Mouse (Mus musculus) Patski (cell line): Measurements from ENCODE around the gene Blcap. TPM values are rescaled to one million over a fixed set of nuclear protein-coding genes. Genes with fewer than 3 reads are reported as not detected.
A peak's percentile ranks its signal among the peaks of the same experiment; 100 is the strongest.

Experiments used
- ATAC-seq: fragments of 100-300 bp; one replicate; pipeline ENCODE4 v1.8.0; 2021
- CTCF ChIA-PET: fragments of 350-600 bp; sonication (Branson Sonifier 250); formaldehyde crosslinking; loops from one replicate; lab custom pipeline; 2022; ENCODE audit warnings: inconsistent platforms; lab: Charles Lee
- POLR2A ChIA-PET: fragments of 350-600 bp; sonication (Branson Sonifier 250); formaldehyde crosslinking; loops from one replicate; lab custom pipeline; 2022; ENCODE audit warnings: antibody characterized with exemption, inconsistent platforms; lab: Charles Lee
- DNase-seq: peaks from one replicate; pipeline ENCODE4 v3.0.0-alpha.2; 2011; ENCODE audit warnings: low read depth, low spot score
- H3K27me3 ChIP-seq: fragments of 371-371 bp; one replicate; pipeline ENCODE4 v1.5.1; 2021
- CTCF ChIP-seq: fragments of 100-300 bp; IDR thresholded peaks from one replicate; pipeline ENCODE4 v1.5.1; 2021
- in situ Hi-C: fragments of 300-500 bp; cut with MboI; formaldehyde crosslinking; loops from 3 replicates; pipeline ENCODE4 v1.11.1; 2018; ENCODE audit warnings: low pct_unique_long_range_greater_than_20kb, mixed read lengths
- polyA plus RNA-seq: library from polyadenylated mRNA; unstranded; gene quantifications from one replicate; pipeline ENCODE4 v1.2.3, GENCODE M21; 2021

Gene Blcap
- polyA plus RNA-seq, 1 experiment from 2014 or later: 47.3 TPM

DNA sequence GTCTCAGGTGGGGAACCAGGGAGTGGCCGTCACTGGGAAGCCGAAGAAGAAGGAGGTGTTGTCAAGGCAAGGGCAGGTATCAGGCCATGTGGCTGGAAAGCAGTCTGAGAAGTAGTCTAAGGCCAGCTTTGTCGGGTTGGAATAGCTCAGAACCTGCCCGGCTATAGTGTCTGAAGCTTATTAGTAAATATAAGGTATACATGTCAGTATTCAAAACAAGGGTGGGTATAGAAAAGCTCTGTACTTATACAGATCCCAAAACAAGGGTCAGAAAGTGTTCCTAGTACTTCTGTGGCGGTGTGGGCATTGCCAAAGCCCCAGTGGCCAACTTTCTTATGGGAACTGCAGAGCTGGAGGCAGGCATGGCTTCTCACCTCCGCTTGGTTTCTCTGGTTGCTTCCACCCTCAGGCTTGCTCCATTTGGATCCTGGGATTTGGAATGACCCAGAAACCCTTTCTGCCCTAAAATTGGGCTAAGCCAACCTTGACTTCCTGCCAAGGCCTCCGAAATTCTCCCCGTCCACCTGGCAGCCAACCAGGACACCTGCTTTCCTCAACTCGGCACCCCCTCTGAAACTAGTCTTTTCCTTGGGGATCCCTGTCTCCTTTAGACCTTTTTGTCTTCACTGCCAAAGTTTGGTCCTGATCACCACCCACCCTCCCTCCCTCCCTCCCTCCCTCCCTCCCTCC is 1.1 kb downstream of the Blcap start:
- no peak for TF ChIP-seq CTCF
- in situ Hi-C loops: loop anchor here (5.0 kb wide), 3 partner anchors 88 to 283 kb away; no protein-coding TSS in a partner anchor
- POLR2A ChIA-PET: interaction anchor here (0.7 kb wide), 1 partner anchor 151 kb away, joined by 5 read pairs; no protein-coding TSS in a partner anchor

GRCm38 (mm10) chr2:157568881-157569280 is 2.2 kb downstream of the Blcap start:
- in situ Hi-C loops: no loop called here
- ATAC-seq (no peak), DNase-seq (no peak)
- H3K27me3 ChIP-seq: no peaks in the 10 kb centered on the region
- POLR2A ChIA-PET: no interaction called here
- TF ChIP-seq CTCF: no peak
- CTCF ChIA-PET: interaction anchor here (0.6 to 4.0 kb wide), 4 partner anchors 89 to 277 kb away, joined by 3 to 18 read pairs (median 4); no protein-coding TSS in a partner anchor

More for the DNA sequence above, 1.1 kb downstream of the Blcap start:
- DNase-seq (no peak), ATAC-seq (no peak)
- CTCF ChIA-PET: interaction anchor here (0.7 to 4.0 kb wide), 7 partner anchors 90 to 272 kb away, joined by 3 to 18 read pairs (median 3); no protein-coding TSS in a partner anchor
- no peaks in the 10 kb centered on the region for H3K27me3 ChIP-seq

- in situ Hi-C loops: no loop called here
- TF ChIP-seq CTCF: no peak
- peak; percentile 25 for DNase-seq
- POLR2A ChIA-PET: interaction anchor here (1.4 kb wide), 1 partner anchor 11 kb away, joined by 3 read pairs; no protein-coding TSS in a partner anchor
- no peaks in the 10 kb centered on the region for H3K27me3 ChIP-seq
- CTCF ChIA-PET: interaction anchor here (1.1 to 4.0 kb wide), 7 partner anchors 11 to 270 kb away, joined by 3 to 18 read pairs (median 4); no protein-coding TSS in a partner anchor
- peak; percentile 20 for ATAC-seq
Measured at GRCm38 (mm10) chr2:157567235-157567961, 3.7 kb downstream of the Blcap start.

DNA sequence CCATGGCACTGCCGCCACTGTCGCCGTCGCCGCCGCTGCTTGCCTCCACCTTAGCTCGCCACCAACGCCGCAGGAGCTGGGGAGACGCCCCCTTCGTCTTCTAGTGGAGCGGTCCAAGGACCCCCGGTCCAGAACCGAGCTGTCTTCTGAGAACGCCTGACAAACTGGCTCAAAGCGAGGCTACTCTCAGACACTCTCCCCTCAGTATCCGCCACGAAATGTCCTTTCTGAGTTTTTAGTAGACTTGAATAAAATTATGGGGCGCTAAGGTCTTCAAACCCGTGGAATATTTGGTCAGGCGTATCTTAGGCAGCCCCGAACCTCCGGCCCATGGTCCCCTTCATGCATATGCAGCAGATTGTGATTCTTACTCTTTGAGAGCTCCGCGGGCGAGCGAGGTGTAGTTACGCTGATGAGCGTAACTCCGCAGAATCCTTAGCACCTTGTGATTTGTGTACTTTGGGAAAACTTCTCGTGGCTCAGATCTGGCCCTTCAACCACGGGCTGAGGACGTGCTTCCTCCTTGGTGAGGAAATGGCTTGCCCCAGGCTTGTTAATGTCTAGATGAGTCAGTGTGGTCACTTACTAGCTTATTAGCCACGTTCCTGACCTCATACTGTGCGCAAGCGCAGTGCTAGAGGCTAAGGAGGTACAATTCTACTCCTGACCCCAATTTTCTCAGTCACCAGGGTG is 4.7 kb downstream of the Blcap start:
- ChIA-PET POLR2A (interaction anchor here (0.6 to 1.4 kb wide), 3 partner anchors 10 to 85 kb away, joined by 3 to 4 read pairs (median 4); no protein-coding TSS in a partner anchor), CTCF (interaction anchor here (0.7 to 4.0 kb wide), 5 partner anchors 10 to 269 kb away, joined by 3 to 18 read pairs (median 4); no protein-coding TSS in a partner anchor)
- DNase-seq (peak; percentile 85), ATAC-seq (peak; percentile 61)
- no peaks in the 10 kb centered on the region for H3K27me3 ChIP-seq
- no peak for TF ChIP-seq CTCF
- in situ Hi-C loops: no loop called here

- H3K27me3 ChIP-seq: no peaks in the 10 kb centered on the region
- in situ Hi-C loops: no loop called here
- ATAC-seq (peak; percentile 15), DNase-seq (no peak)
- POLR2A ChIA-PET: interaction anchor here (0.6 to 1.2 kb wide), 2 partner anchors 14 to 85 kb away, joined by 4 read pairs; no protein-coding TSS in a partner anchor
- CTCF ChIA-PET: interaction anchor here (0.7 to 4.0 kb wide), 4 partner anchors 10 to 227 kb away, joined by 3 to 18 read pairs (median 6); no protein-coding TSS in a partner anchor
- TF ChIP-seq CTCF: no peak
Measured at GRCm38 (mm10) chr2:157565898-157566259, 5.2 kb downstream of the Blcap start.

- no peak for TF ChIP-seq CTCF
- in situ Hi-C loops: no loop called here
- DNase-seq (no peak), ATAC-seq (no peak)
- POLR2A ChIA-PET: no interaction called here
- no peaks in the 10 kb centered on the region for H3K27me3 ChIP-seq
- CTCF ChIA-PET: interaction anchor here (1.5 kb wide), 1 partner anchor 9 kb away, joined by 3 read pairs; no protein-coding TSS in a partner anchor
Measured at GRCm38 (mm10) chr2:157565446-157565845, 5.6 kb downstream of the Blcap start.

- in situ Hi-C loops: no loop called here
Measured at GRCm38 (mm10) chr2:157564723-157565122, 6.4 kb downstream of the Blcap start.

GRCm38 (mm10) chr2:157563031-157563430 is 8.0 kb downstream of the Blcap start:
- TF ChIP-seq CTCF: no peak

More at GRCm38 (mm10) chr2:157564723-157565122, 6.4 kb downstream of the Blcap start:
- no peak for TF ChIP-seq CTCF
- DNase-seq (no peak), ATAC-seq (no peak)
- ChIA-PET POLR2A (no interaction called here), CTCF (no interaction called here)
- H3K27me3 ChIP-seq: no peaks in the 10 kb centered on the region

DNA sequence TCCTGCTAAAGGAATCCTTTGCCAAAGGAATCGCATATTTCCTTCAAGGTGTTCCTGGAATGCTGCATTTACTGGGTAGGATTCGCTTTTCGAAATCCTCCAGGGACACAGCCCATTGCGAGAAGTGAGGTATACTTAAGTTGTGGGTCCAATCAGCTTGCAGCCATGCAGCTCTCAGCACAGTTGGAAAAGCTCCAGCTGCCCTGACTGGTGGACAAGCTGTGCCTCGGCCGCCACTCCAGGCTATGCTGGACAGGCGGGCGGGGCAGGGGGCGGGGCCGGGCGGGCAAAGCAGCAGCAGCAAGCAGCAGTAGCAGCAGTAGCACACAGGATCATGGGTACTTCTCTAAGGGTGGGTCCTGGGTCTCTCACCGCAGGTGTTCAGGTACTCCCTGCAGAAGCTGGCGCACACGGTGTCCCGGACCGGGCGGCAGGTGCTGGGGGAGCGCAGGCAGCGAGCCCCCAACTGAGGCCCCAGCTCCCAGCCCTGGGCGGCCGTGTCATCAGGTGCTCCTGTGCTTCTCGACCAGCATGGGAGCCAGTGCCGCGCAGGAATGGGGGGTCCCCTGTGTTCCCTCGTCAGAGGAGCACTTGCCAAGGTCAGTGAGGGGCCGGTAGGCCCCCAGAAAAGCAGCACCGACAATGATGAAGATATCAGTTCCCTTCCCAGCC is 9.8 kb downstream of the Blcap start:
- CTCF ChIA-PET: no interaction called here
- in situ Hi-C loops: no loop called here
- ATAC-seq (no peak), DNase-seq (no peak)
- POLR2A ChIA-PET: no interaction called here
- no peaks in the 10 kb centered on the region for H3K27me3 ChIP-seq
- no peak for TF ChIP-seq CTCF

More at GRCm38 (mm10) chr2:157563031-157563430, 8.0 kb downstream of the Blcap start:
- no peak for ATAC-seq
- CTCF ChIA-PET: no interaction called here
- POLR2A ChIA-PET: no interaction called here
- DNase-seq: no peak
- in situ Hi-C loops: no loop called here
- H3K27me3 ChIP-seq: no peaks in the 10 kb centered on the region

DNA sequence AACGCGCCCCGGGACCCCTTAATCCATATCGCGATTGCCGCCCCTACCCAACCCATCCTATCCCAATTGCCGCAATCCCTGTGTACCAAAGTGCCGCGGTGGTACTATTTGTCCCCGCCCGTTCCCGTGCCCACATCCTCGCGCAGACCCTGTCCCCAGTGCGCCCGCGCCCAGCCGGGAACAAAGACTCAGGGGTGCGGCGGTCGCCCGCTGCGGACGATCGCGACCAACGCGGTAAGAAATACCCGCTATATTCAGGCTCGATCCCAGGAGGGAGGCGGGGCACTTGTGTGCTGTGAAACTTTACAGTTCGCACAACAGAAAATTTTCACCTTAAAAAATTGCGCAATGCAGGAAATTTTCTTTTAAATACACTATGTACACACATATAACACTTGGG is 10.8 kb downstream of the Blcap start:
- CTCF ChIA-PET: no interaction called here
- ATAC-seq (no peak), DNase-seq (no peak)
- in situ Hi-C loops: no loop called here
- no peak for TF ChIP-seq CTCF
- H3K27me3 ChIP-seq: no peaks in the 10 kb centered on the region
- POLR2A ChIA-PET: no interaction called here
